Mouse (Mus musculus): ENCODE measurements around the gene Gm10377. TPM values are rescaled to one million over a fixed set of nuclear protein-coding genes. Genes with fewer than 3 reads are reported as not detected.
"Not testable (repeated sequence)": the region's sequence is repeated elsewhere in the genome, so short reads cannot be mapped to it uniquely, and the experiment has no call there.

Gene Gm10377
- not detected for polyA plus RNA-seq (2012; fragmentation: generic; extraction: Trizol)
- long read RNA-seq, experiment 1: 0 reads
- long read RNA-seq, experiment 2: 0 reads

GRCm38 (mm10) chr14:42797887-42798286 lies at the start of gene Gm10377:
Gm10377 (minus strand) TSS chr14:42797987.
- H3K4me3 ChIP-seq (ENCODE audit: insufficient read depth, poor library complexity, severe bottlenecking); H3K79me3 ChIP-seq (ENCODE audit: low read depth); H3ac ChIP-seq (ENCODE audit: control insufficient read depth, insufficient read length, low read depth); H3K79me2 ChIP-seq (ENCODE audit: control insufficient read depth, insufficient read depth); H3K36me3 ChIP-seq (ENCODE audit: control insufficient read depth, insufficient read depth); H3K27me3 ChIP-seq (ENCODE audit: control insufficient read depth, insufficient read depth, insufficient read length): not testable (repeated sequence)

DNA sequence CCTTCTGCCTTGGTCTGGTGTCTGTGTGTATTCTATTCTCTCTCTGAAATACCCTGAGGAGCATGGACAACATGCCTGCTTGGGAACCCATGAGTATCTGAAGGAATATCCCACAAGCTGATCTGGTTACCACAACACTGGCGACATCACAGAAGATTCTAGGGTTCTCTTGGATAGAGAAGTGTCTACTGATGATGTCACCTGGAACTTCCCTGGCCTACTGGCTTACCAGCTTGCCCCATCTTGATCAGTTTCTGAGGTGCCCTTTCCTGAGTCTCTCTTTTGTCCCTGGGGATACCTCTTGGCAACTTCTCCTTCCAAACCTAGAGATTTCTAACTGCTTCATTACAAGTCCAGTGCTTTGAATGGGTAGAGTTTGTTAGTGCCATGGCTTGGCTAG lies 29.1 kb downstream of the Gm10377 start, which contains the start of gene Gm3015:
Gm3015 (minus strand) TSS at position 101 of the 400 bp plus-strand sequence.
- not testable (repeated sequence) for H3K36me3 ChIP-seq (ENCODE audit: control insufficient read depth, insufficient read depth); H3ac ChIP-seq (ENCODE audit: control insufficient read depth, insufficient read length, low read depth); H3K79me2 ChIP-seq (ENCODE audit: control insufficient read depth, insufficient read depth); H3K4me3 ChIP-seq (ENCODE audit: insufficient read depth, poor library complexity, severe bottlenecking); H3K27me3 ChIP-seq (ENCODE audit: control insufficient read depth, insufficient read depth, insufficient read length); H3K79me3 ChIP-seq (ENCODE audit: low read depth)

Other genes with a start within 250 kb of the Gm10377 start
- not detected for gene Gm17124, start 198.1 kb downstream of the Gm10377 start, polyA plus RNA-seq (2012; fragmentation: generic; extraction: Trizol)
- not detected for gene Gm3633, start 156.1 kb downstream of the Gm10377 start, polyA plus RNA-seq (2012; fragmentation: generic; extraction: Trizol)
- gene Gm10378, start 142.0 kb downstream of the Gm10377 start, polyA plus RNA-seq (2012; fragmentation: generic; extraction: Trizol): not detected
- not detected for gene Gm3015, start 29.2 kb downstream of the Gm10377 start, polyA plus RNA-seq (2012; fragmentation: generic; extraction: Trizol)
- gene Gm21977, start 55.5 kb upstream of the Gm10377 start, polyA plus RNA-seq (2012; fragmentation: generic; extraction: Trizol): not detected
- gene Gm8082, start 195.6 kb upstream of the Gm10377 start, polyA plus RNA-seq (2012; fragmentation: generic; extraction: Trizol): not detected
- not detected for gene Gm10376, start 217.6 kb upstream of the Gm10377 start, polyA plus RNA-seq (2012; fragmentation: generic; extraction: Trizol)